Comparison of ENCODE assay signal across 13 mouse cellular contexts in genomic region chr3:116771597-116771996, GRCm38 (mm10). TPM values are rescaled to one million over a fixed set of nuclear protein-coding genes. Genes with fewer than 3 reads are reported as not detected.
DNase-seq lines count a peak whose midpoint lies in the region; ATAC-seq and TF ChIP-seq lines count a peak whose summit lies in the region.
"Had no signal": no experiment of that assay in that cellular context is flagged by ENCODE, and none has a peak within 500 bp of the region (broad histone marks: within the 10 kb centered on the region; RNA-seq: fewer than 3 reads in every experiment).

No protein-coding gene starts in this region.

- H3K4me1 ChIP-seq in heart, embryonic 10.5 days, result no peaks in the 10 kb centered on the region
- H3K4me1 ChIP-seq in E14TG2a.4 (replicated peaks; ENCODE audit: low read depth, low read length), result peaks cover 11% of the 10 kb centered on the region
- H3K4me1 ChIP-seq: hindbrain, embryonic 12.5 days; lung, embryonic 15.5 days had no signal

- intact Hi-C loops in heart, postnatal 10 days (cut with DNase I), result loop anchor here (5.0 kb wide), 1 partner anchor 66 kb away; no protein-coding TSS in a partner anchor
- intact Hi-C loops in left cerebral cortex, adult 2 months (cut with DNase I), result no loop called here

- no peaks in the 10 kb centered on the region for H3K9me3 ChIP-seq in heart, embryonic 10.5 days
- H3K9me3 ChIP-seq in E14TG2a.4 (ENCODE audit: low read length), result no peaks in the 10 kb centered on the region
- H3K9me3 ChIP-seq: G1E; hindbrain, embryonic 12.5 days; lung, embryonic 15.5 days had no signal

- peak; percentile 54 for TF ChIP-seq CTCF in left cerebral cortex, adult 2 months (IDR thresholded peaks at IDR 0.05)
- peak; percentile 11; the same call in 1 of the 2 replicates for TF ChIP-seq CTCF in E14TG2a.4 (conservative IDR thresholded peaks at IDR 0.05; ENCODE audit: low read length)

- H3K27ac ChIP-seq in heart, embryonic 10.5 days, result no peak overlapping the region
- no peak overlapping the region for H3K27ac ChIP-seq in left cerebral cortex, adult 2 months
- H3K27ac ChIP-seq: hindbrain, embryonic 12.5 days; lung, embryonic 15.5 days had no signal

- peaks cover 88% of the 10 kb centered on the region for H3K36me3 ChIP-seq in heart, embryonic 10.5 days
- peaks cover 27% of the 10 kb centered on the region for H3K36me3 ChIP-seq in E14TG2a.4 (ENCODE audit: insufficient read depth, low read length)

- H3K4me3 ChIP-seq in heart, embryonic 10.5 days, result no peak overlapping the region
- H3K4me3 ChIP-seq in left cerebral cortex, adult 2 months, result no peak overlapping the region
- no peak overlapping the region for H3K4me3 ChIP-seq in E14TG2a.4 (replicated peaks; ENCODE audit: low read length)
- H3K4me3 ChIP-seq: erythroblast, embryonic 14.5 days; hindbrain, embryonic 12.5 days; lung, embryonic 15.5 days had no signal

- 82% methylated on average over 2 of the region's 2 CpGs for WGBS in heart, embryonic 10.5 days

- ATAC-seq in inflammation-experienced regulatory T-cells, adult 6 months, result no peak

- no peaks in the 10 kb centered on the region for H3K27me3 ChIP-seq in heart, embryonic 10.5 days (ENCODE audit: insufficient read depth, poor library complexity, severe bottlenecking)
- H3K27me3 ChIP-seq in E14TG2a.4 (ENCODE audit: insufficient read depth, low read length), result no peaks in the 10 kb centered on the region
- H3K27me3 ChIP-seq: hindbrain, embryonic 12.5 days; lung, embryonic 15.5 days had no signal

- DNase-seq in heart, postnatal 10 days, result peak; percentile 26 to 29
- DNase-seq in heart, embryonic 10.5 days (ENCODE audit: low spot score), result no peak
- no peak for DNase-seq in left cerebral cortex, adult 2 months (ENCODE audit: extremely low spot score in 1 of 2, low spot score in 2 of 2)
- DNase-seq in left cerebral cortex, adult 18-20 months (ENCODE audit: low spot score in 2 of 2), result no peak
- DNase-seq in ZHBTc4 (ENCODE audit: low read depth, low spot score), result peak; percentile 21
- no peak for DNase-seq in gastrocnemius, postnatal 10 days
- DNase-seq: thymus, postnatal 25 days had no signal

RNA-seq across cellular contexts. Expression of gene Agl, which starts 36.4 kb away (rescaled TPM):
- total RNA-seq in heart, postnatal 10 days (2021), result 100 to 1,000 TPM; 144 to 148 TPM
- 30.7 and 47.2 TPM in 2 replicates for polyA plus RNA-seq in heart, embryonic 10.5 days (2016; fragmentation: Nextera tagmentation; extraction: Ambion mirVana)
- total RNA-seq in left cerebral cortex, adult 2 months (2021), result 10 to 100 TPM; 25.3 to 25.8 TPM
- 10 to 100 TPM; 23.4 to 25.7 TPM for total RNA-seq in left cerebral cortex, adult 18-20 months (2021)
- polyA plus RNA-seq in inflammation-experienced regulatory T-cells, adult 6 months (2017; shearing (Covaris generic)), result 1 to 10 TPM; 1.8 to 3.1 (median 1.8) TPM
- 100 to 1,000 TPM; 369 to 472 TPM for total RNA-seq in gastrocnemius, postnatal 10 days (2021)
- polyA plus RNA-seq: erythroblast, embryonic 14.5 days had no signal

RNA-seq across cellular contexts. Expression of gene Slc35a3, which starts 59.0 kb away (rescaled TPM):
- total RNA-seq in heart, postnatal 10 days (2021), result 10 to 100 TPM; 19.3 to 21.9 TPM
- 12.0 and 14.2 TPM in 2 replicates for polyA plus RNA-seq in heart, embryonic 10.5 days (2016; fragmentation: Nextera tagmentation; extraction: Ambion mirVana)
- total RNA-seq in left cerebral cortex, adult 2 months (2021), result 10 to 100 TPM; 15.7 to 17.7 TPM
- 10 to 100 TPM; 15.4 to 16.2 TPM for total RNA-seq in left cerebral cortex, adult 18-20 months (2021)
- 1 to 10 TPM; 6.4 to 8.8 (median 7.6) TPM for polyA plus RNA-seq in inflammation-experienced regulatory T-cells, adult 6 months (2017; shearing (Covaris generic))
- 10 to 100 TPM; 10.6 to 11.8 TPM for total RNA-seq in gastrocnemius, postnatal 10 days (2021)

Comparison
In these comparisons a context has a peak if more than half of its experiments do, and no peak if none do; other contexts are left out.
1. DNase-seq: peak in heart, postnatal 10 days (2 of 2) and ZHBTc4 (single experiment); none in heart, embryonic 10.5 days (single experiment), left cerebral cortex, adult 2 months (0 of 2), left cerebral cortex, adult 18-20 months (0 of 2) and gastrocnemius, postnatal 10 days (single experiment).
2. RNA of gene Agl, which starts 36.4 kb away (total RNA-seq): 369 to 472 TPM in gastrocnemius, postnatal 10 days and 144 to 148 TPM in heart, postnatal 10 days; 25.3 to 25.8 TPM in left cerebral cortex, adult 2 months and 23.4 to 25.7 TPM in left cerebral cortex, adult 18-20 months; every median in the first group is over 4 times any median in the second.